9 mouse cellular contexts compared by ENCODE assay signal in genomic region chr11:59161398-59161797, GRCm38 (mm10). TPM values are rescaled to one million over a fixed set of nuclear protein-coding genes. Genes with fewer than 3 reads are reported as not detected.
DNase-seq lines count a peak whose midpoint lies in the region; ATAC-seq and TF ChIP-seq lines count a peak whose summit lies in the region.
"Had no signal": no experiment of that assay in that cellular context is flagged by ENCODE, and none has a peak within 500 bp of the region (broad histone marks: within the 10 kb centered on the region; RNA-seq: fewer than 3 reads in every experiment).

No protein-coding gene starts in this region.

- no peak for ATAC-seq in embryonic facial prominence, embryonic 15.5 days (ENCODE audit: insufficient number of reproducible peaks, low FRiP score, low TSS enrichment, low read depth)
- ATAC-seq in heart, embryonic 13.5 days (ENCODE audit: extremely low read depth, insufficient number of reproducible peaks, low FRiP score, low TSS enrichment): no peak
- no peak for ATAC-seq in lung, postnatal 0 days

- H3K4me3 ChIP-seq in embryonic facial prominence, embryonic 15.5 days (replicated peaks): no peak overlapping the region
- no peak overlapping the region for H3K4me3 ChIP-seq in heart, embryonic 13.5 days
- no peak overlapping the region for H3K4me3 ChIP-seq in lung, postnatal 0 days (ENCODE audit: low read depth, low read length)
- H3K4me3 ChIP-seq in cerebellum, adult 2 months (replicated peaks; ENCODE audit: insufficient read depth, low read depth, low read length): no peak overlapping the region
- H3K4me3 ChIP-seq: embryonic facial prominence, embryonic 12.5 days had no signal

- no peak for TF ChIP-seq POLR2A in cerebellum, adult 2 months (IDR thresholded peaks at IDR 0.05; ENCODE audit: borderline replicate concordance, insufficient read depth, low read length)

- no peaks in the 10 kb centered on the region for H3K27me3 ChIP-seq in embryonic facial prominence, embryonic 15.5 days
- H3K27me3 ChIP-seq in heart, embryonic 13.5 days (replicated peaks): no peaks in the 10 kb centered on the region
- no peaks in the 10 kb centered on the region for H3K27me3 ChIP-seq in lung, postnatal 0 days (replicated peaks; ENCODE audit: insufficient read depth, low read length)
- H3K27me3 ChIP-seq in cerebellum, adult 2 months (ENCODE audit: control insufficient read depth, insufficient read depth, low read length): no peaks in the 10 kb centered on the region
- H3K27me3 ChIP-seq: embryonic facial prominence, embryonic 12.5 days had no signal

- H3K27ac ChIP-seq in embryonic facial prominence, embryonic 15.5 days (replicated peaks): 0 out of 2 replicates have a peak overlapping the region, but pooled peaks have one; percentile 28
- H3K27ac ChIP-seq in heart, embryonic 13.5 days (replicated peaks): peak overlapping the region; percentile 100
- peak overlapping the region; percentile 35 for H3K27ac ChIP-seq in lung, postnatal 0 days (ENCODE audit: low read length)
- no peak overlapping the region for H3K27ac ChIP-seq in cerebellum, adult 2 months (ENCODE audit: insufficient read depth, low read length)
- H3K27ac ChIP-seq: embryonic facial prominence, embryonic 12.5 days had no signal

- TF ChIP-seq CTCF in lung, postnatal 0 days (IDR thresholded peaks at IDR 0.05): peak; percentile 46
- no peak for TF ChIP-seq CTCF in cerebellum, adult 2 months (IDR thresholded peaks at IDR 0.05; ENCODE audit: borderline replicate concordance, insufficient read depth, low read depth, low read length)

- peaks cover 17% of the 10 kb centered on the region for H3K36me3 ChIP-seq in embryonic facial prominence, embryonic 15.5 days
- H3K36me3 ChIP-seq in heart, embryonic 13.5 days: peaks cover 33% of the 10 kb centered on the region
- peaks cover 8% of the 10 kb centered on the region; the same call in 1 of the 2 replicates for H3K36me3 ChIP-seq in lung, postnatal 0 days (ENCODE audit: insufficient read depth, low read length)

- no peaks in the 10 kb centered on the region for H3K9me3 ChIP-seq in embryonic facial prominence, embryonic 15.5 days (replicated peaks)
- H3K9me3 ChIP-seq in heart, embryonic 13.5 days: no peaks in the 10 kb centered on the region
- no peaks in the 10 kb centered on the region for H3K9me3 ChIP-seq in lung, postnatal 0 days (ENCODE audit: low read length)
- H3K9me3 ChIP-seq: embryonic facial prominence, embryonic 12.5 days had no signal

- DNase-seq in kidney, postnatal 10 days: peak; percentile 73
- no peak for DNase-seq in kidney, adult 8-10 months
- peak; percentile 68 for DNase-seq in lung, postnatal 0 days (ENCODE audit: low spot score)
- no peak for DNase-seq in natural killer cell, adult 2 months (ENCODE audit: low spot score in 2 of 2)
- no peak for DNase-seq in cerebellum, adult 2 months
- DNase-seq: right cerebral cortex, postnatal 14 days had no signal

- peaks cover 17% of the 10 kb centered on the region for H3K4me1 ChIP-seq in embryonic facial prominence, embryonic 15.5 days
- H3K4me1 ChIP-seq in heart, embryonic 13.5 days: peaks cover 45% of the 10 kb centered on the region
- H3K4me1 ChIP-seq in lung, postnatal 0 days (ENCODE audit: insufficient read depth, low read depth, low read length): peaks cover 15% of the 10 kb centered on the region
- no peaks in the 10 kb centered on the region; the same call in 1 of the 2 replicates for H3K4me1 ChIP-seq in cerebellum, adult 2 months (ENCODE audit: control insufficient read depth, insufficient read depth, low read length)

- 68% methylated on average over 5 of the region's 5 CpGs for WGBS in embryonic facial prominence, embryonic 15.5 days
- WGBS in heart, embryonic 13.5 days: 30% methylated on average over 5 of the region's 5 CpGs
- WGBS in lung, postnatal 0 days: 66% methylated on average over 5 of the region's 5 CpGs
- WGBS in cerebellum, adult 2 months: 30% methylated on average over 5 of the region's 5 CpGs

- no peak overlapping the region for H3K4me2 ChIP-seq in embryonic facial prominence, embryonic 15.5 days (replicated peaks)
- H3K4me2 ChIP-seq in heart, embryonic 13.5 days: no peak overlapping the region
- H3K4me2 ChIP-seq in lung, postnatal 0 days (replicated peaks; ENCODE audit: low read depth, low read length): no peak overlapping the region
- H3K4me2 ChIP-seq: embryonic facial prominence, embryonic 12.5 days had no signal

- H3K9ac ChIP-seq in embryonic facial prominence, embryonic 15.5 days: no peak overlapping the region
- peak overlapping the region; percentile 47; the same call in 1 of the 2 replicates for H3K9ac ChIP-seq in heart, embryonic 13.5 days
- H3K9ac ChIP-seq in lung, postnatal 0 days (replicated peaks; ENCODE audit: low read depth): no peak overlapping the region
- H3K9ac ChIP-seq: embryonic facial prominence, embryonic 12.5 days had no signal

- TF ChIP-seq EP300 in lung, postnatal 0 days (IDR thresholded peaks at IDR 0.05): no peak

RNA-seq across cellular contexts. Expression of gene Iba57, which starts 2.1 kb away (rescaled TPM):
- polyA plus RNA-seq in embryonic facial prominence, embryonic 15.5 days (2015; fragmentation: Nextera tagmentation; extraction: Ambion mirVana): 5.4 and 6.5 TPM in 2 replicates
- 8.1 and 8.7 TPM in 2 replicates for polyA plus RNA-seq in heart, embryonic 13.5 days (2015; fragmentation: Nextera tagmentation; extraction: Ambion mirVana)
- polyA plus RNA-seq in lung, postnatal 0 days (2015; fragmentation: Nextera tagmentation; extraction: Ambion mirVana): 3.1 and 3.9 TPM in 2 replicates
- polyA plus RNA-seq in cerebellum, adult 2 months (2012; rRNA removed): 5.1 and 5.7 TPM in 2 replicates

RNA-seq across cellular contexts. Expression of gene Gjc2, which starts 21.6 kb away (rescaled TPM):
- 0.52 and 0.74 TPM in 2 replicates for polyA plus RNA-seq in embryonic facial prominence, embryonic 15.5 days (2015; fragmentation: Nextera tagmentation; extraction: Ambion mirVana)
- polyA plus RNA-seq in heart, embryonic 13.5 days (2015; fragmentation: Nextera tagmentation; extraction: Ambion mirVana): 0.06 and 0.28 TPM in 2 replicates
- 1.8 and 2.5 TPM in 2 replicates for polyA plus RNA-seq in lung, postnatal 0 days (2015; fragmentation: Nextera tagmentation; extraction: Ambion mirVana)
- polyA plus RNA-seq in cerebellum, adult 2 months (2012; rRNA removed): 47.5 and 57.1 TPM in 2 replicates

RNA-seq across cellular contexts. Expression of gene Obscn, which starts 25.2 kb away (rescaled TPM):
- polyA plus RNA-seq in embryonic facial prominence, embryonic 15.5 days (2015; fragmentation: Nextera tagmentation; extraction: Ambion mirVana): 2.4 and 3.5 TPM in 2 replicates
- polyA plus RNA-seq in heart, embryonic 13.5 days (2015; fragmentation: Nextera tagmentation; extraction: Ambion mirVana): 38.9 and 44.4 TPM in 2 replicates
- 0.92 and 1.5 TPM in 2 replicates for polyA plus RNA-seq in lung, postnatal 0 days (2015; fragmentation: Nextera tagmentation; extraction: Ambion mirVana)
- 0.43 and 0.52 TPM in 2 replicates for polyA plus RNA-seq in cerebellum, adult 2 months (2012; rRNA removed)

RNA-seq across cellular contexts. Expression of gene Guk1, which starts 30.6 kb away (rescaled TPM):
- 111 and 113 TPM in 2 replicates for polyA plus RNA-seq in embryonic facial prominence, embryonic 15.5 days (2015; fragmentation: Nextera tagmentation; extraction: Ambion mirVana)
- 114 and 123 TPM in 2 replicates for polyA plus RNA-seq in heart, embryonic 13.5 days (2015; fragmentation: Nextera tagmentation; extraction: Ambion mirVana)
- polyA plus RNA-seq in lung, postnatal 0 days (2015; fragmentation: Nextera tagmentation; extraction: Ambion mirVana): 151 and 168 TPM in 2 replicates
- 207 and 235 TPM in 2 replicates for polyA plus RNA-seq in cerebellum, adult 2 months (2012; rRNA removed)

RNA-seq across cellular contexts. Expression of gene Mrpl55, which starts 40.9 kb away (rescaled TPM):
- 82.3 and 82.8 TPM in 2 replicates for polyA plus RNA-seq in embryonic facial prominence, embryonic 15.5 days (2015; fragmentation: Nextera tagmentation; extraction: Ambion mirVana)
- polyA plus RNA-seq in heart, embryonic 13.5 days (2015; fragmentation: Nextera tagmentation; extraction: Ambion mirVana): 105 and 117 TPM in 2 replicates
- 60.0 and 74.0 TPM in 2 replicates for polyA plus RNA-seq in lung, postnatal 0 days (2015; fragmentation: Nextera tagmentation; extraction: Ambion mirVana)
- polyA plus RNA-seq in cerebellum, adult 2 months (2012; rRNA removed): 53.9 and 57.3 TPM in 2 replicates

Comparison
In these comparisons a context has a peak if more than half of its experiments do, and no peak if none do; other contexts are left out.
1. DNase-seq: peak in kidney, postnatal 10 days (single experiment) and lung, postnatal 0 days (single experiment); none in kidney, adult 8-10 months (0 of 2), natural killer cell, adult 2 months (0 of 2) and cerebellum, adult 2 months (0 of 2).
2. RNA of gene Gjc2, which starts 21.6 kb away (polyA plus RNA-seq): 47.5 to 57.1 TPM in cerebellum, adult 2 months; 1.8 to 2.5 TPM in lung, postnatal 0 days, 0.52 to 0.74 TPM in embryonic facial prominence, embryonic 15.5 days and 0.06 to 0.28 TPM in heart, embryonic 13.5 days; every median in the first group is over 10 times any median in the second.